Mouse (Mus musculus) macrophage (primary cell): ENCODE measurements around the gene Ubl3. TPM values are rescaled to one million over a fixed set of nuclear protein-coding genes. Genes with fewer than 3 reads are reported as not detected.

Experiments used
- H3K27ac ChIP-seq: fragments of 350-480 bp; formaldehyde crosslinking; 2 replicates; pipeline ENCODE4 v1.9.0; 2021
- H3K36me3 ChIP-seq: fragments of 350-480 bp; formaldehyde crosslinking; 2 replicates; pipeline ENCODE4 v1.9.0; 2021; ENCODE audit errors: inconsistent target
- H3K4me3 ChIP-seq: fragments of 350-480 bp; formaldehyde crosslinking; 2 replicates; pipeline ENCODE4 v1.9.0; 2021; ENCODE audit errors: inconsistent target
- H3K79me2 ChIP-seq: fragments of 350-480 bp; formaldehyde crosslinking; 2 replicates; pipeline ENCODE4 v1.9.0; 2021; ENCODE audit errors: inconsistent target
- WGBS: methylation state at CpG from one replicate; pipeline ENCODE4 v1.1.7; 2026; ENCODE audit warnings: inconsistent platforms; ENCODE audit not compliant: missing documents; 5-methylcytosine and 5-hydroxymethylcytosine counted together
- polyA plus RNA-seq: library from polyadenylated mRNA; stranded (reverse); fragments of 250-400 nt; gene quantifications from 3 replicates; pipeline ENCODE4 v1.2.4, GENCODE M21; 2018; ENCODE audit warnings: inconsistent platforms

Gene Ubl3
- polyA plus RNA-seq, 1 experiment from 2014 or later: 142 TPM

DNA sequence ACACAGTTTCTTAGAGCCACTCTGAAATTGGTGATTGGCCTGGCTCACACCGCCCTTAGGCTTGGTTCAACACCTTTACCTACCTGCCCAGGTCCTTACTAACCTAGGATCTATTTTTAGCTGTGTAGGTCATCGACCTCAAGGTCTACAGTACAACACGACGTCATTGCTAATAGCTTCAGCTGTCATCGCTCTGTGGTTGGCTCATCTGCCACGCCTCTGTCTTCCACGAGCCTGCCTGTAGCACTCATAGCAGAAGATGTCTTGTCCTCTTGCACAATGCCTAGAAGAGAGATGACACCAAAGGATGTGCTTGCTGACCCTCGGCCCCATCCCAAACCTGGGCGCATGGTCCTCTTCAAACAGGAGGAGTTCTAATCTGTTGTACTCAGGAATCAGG is 24.7 kb upstream of the Ubl3 start:
- Histone ChIP-seq H3K36me3 (no peaks in the 10 kb centered on the region), H3K27ac (no peak overlapping the region), H3K4me3 (no peak overlapping the region), H3K79me2 (no peaks in the 10 kb centered on the region)
- WGBS: 86% methylated on average over 9 of the region's 9 CpGs

- H3K79me2 ChIP-seq: no peaks in the 10 kb centered on the region
- H3K4me3 ChIP-seq: no peak overlapping the region
- 84% methylated on average over 5 of the region's 5 CpGs for WGBS
- H3K36me3 ChIP-seq: no peaks in the 10 kb centered on the region
- H3K27ac ChIP-seq: no peak overlapping the region
These were observed 22.6 kb upstream of the Ubl3 start for GRCm38 (mm10) chr5:148575163-148575562.

DNA sequence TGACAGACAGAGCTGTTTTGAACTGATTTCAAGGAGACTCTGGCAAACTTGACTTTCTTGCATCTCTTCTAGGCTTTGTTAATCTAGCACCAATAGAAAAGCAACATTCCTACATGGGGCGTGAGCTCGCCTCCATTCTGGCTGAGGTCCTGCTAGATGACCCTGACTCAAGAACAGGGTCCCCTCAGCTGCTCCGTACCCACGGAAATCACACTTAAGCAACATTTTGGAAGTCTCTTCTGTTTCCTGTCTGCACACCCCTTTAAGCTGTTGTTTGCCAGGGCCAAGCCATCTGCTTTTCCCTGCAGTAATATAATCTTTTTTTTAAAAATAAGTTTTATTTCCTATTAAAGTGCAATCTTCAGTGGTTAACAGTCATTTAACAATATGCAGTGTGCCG is 20.1 kb upstream of the Ubl3 start:
- H3K27ac ChIP-seq: no peak overlapping the region
- no peak overlapping the region for H3K4me3 ChIP-seq
- no peaks in the 10 kb centered on the region for H3K79me2 ChIP-seq
- WGBS: 91% methylated on average over 5 of the region's 5 CpGs
- H3K36me3 ChIP-seq: no peaks in the 10 kb centered on the region

- H3K4me3 ChIP-seq: no peak overlapping the region
- H3K36me3 ChIP-seq: no peaks in the 10 kb centered on the region
- H3K79me2 ChIP-seq: no peaks in the 10 kb centered on the region
- H3K27ac ChIP-seq: no peak overlapping the region
- WGBS: 94% methylated on average over 14 of the region's 14 CpGs
These were observed 18.1 kb upstream of the Ubl3 start for GRCm38 (mm10) chr5:148570571-148571304.

- H3K79me2 ChIP-seq: no peaks in the 10 kb centered on the region
- H3K27ac ChIP-seq: no peak overlapping the region
- no peak overlapping the region for H3K4me3 ChIP-seq
- WGBS: 90% methylated on average over 13 of the region's 13 CpGs
- H3K36me3 ChIP-seq: no peaks in the 10 kb centered on the region
These were observed 16.9 kb upstream of the Ubl3 start for GRCm38 (mm10) chr5:148569444-148569843.

- Histone ChIP-seq H3K79me2 (no peaks in the 10 kb centered on the region), H3K4me3 (no peak overlapping the region), H3K36me3 (no peaks in the 10 kb centered on the region), H3K27ac (no peak overlapping the region)
- WGBS: 87% methylated on average over 6 of the region's 6 CpGs
These were observed 13.0 kb upstream of the Ubl3 start for GRCm38 (mm10) chr5:148565636-148566035.

GRCm38 (mm10) chr5:148564073-148564472 is 11.5 kb upstream of the Ubl3 start:
- Histone ChIP-seq H3K27ac (no peak overlapping the region), H3K36me3 (no peaks in the 10 kb centered on the region), H3K4me3 (no peak overlapping the region), H3K79me2 (no peaks in the 10 kb centered on the region)
- WGBS: 89% methylated on average over 3 of the region's 3 CpGs

DNA sequence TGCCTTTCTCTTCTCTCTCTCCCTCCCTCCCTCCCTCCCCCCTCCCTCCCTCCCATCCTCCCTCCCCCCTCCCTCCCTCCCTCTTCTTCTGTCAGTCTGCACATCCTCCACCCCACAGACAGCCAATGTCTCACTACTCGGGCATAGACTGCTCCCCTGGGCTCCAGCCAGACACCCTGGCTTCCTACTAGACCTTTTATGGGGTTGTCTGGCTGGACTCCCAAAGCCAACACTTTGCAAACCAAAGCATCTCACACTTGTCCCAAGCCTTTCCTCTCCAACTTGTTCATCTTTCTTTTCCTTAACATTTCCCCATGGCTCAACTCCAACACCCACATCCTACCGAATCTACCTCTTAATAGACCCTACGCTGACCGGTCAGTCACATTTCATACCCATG is 10.7 kb upstream of the Ubl3 start:
- WGBS: 68% methylated on average over 4 of the region's 4 CpGs
- no peaks in the 10 kb centered on the region for H3K79me2 ChIP-seq
- no peak overlapping the region for H3K27ac ChIP-seq
- no peak overlapping the region for H3K4me3 ChIP-seq
- H3K36me3 ChIP-seq: no peaks in the 10 kb centered on the region

GRCm38 (mm10) chr5:148562235-148562634 is 9.6 kb upstream of the Ubl3 start:
- no peak overlapping the region for H3K4me3 ChIP-seq
- WGBS: 86% methylated on average over 8 of the region's 8 CpGs
- H3K79me2 ChIP-seq: no peaks in the 10 kb centered on the region
- H3K27ac ChIP-seq: no peak overlapping the region
- no peaks in the 10 kb centered on the region for H3K36me3 ChIP-seq

DNA sequence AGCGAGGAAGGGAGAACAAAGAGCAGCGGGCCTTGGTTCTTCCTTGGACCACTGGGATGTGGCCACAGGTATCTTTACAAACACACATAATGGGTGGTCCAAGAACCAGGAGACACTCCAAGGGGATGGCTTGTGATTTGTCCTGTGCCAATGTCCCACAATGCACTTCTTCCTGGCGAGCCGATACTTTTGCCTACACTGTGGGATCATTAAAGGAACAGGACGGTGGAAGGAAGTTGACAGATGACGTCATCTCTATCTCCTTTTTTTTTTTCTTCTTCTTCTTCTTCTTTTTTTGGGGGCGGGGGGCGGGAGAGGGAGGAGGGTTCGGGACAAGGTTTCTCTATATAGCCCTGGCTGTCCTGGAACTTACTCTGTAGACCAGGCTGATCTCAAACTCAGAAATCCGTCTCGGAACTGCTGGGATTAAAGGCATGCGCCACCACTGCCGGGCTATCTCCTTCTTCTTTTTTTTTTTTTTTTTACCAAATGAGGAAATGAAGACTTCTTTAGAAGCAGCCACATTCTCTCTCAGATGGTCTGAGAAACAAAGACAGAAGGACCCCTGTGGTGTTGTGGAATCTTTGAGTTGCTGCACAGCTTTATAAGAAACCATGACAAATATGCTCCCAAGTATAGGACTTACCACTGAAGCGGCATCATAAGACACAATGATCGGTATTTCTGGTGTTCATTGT is 6.8 kb upstream of the Ubl3 start:
- WGBS: 42% methylated on average over 13 of the region's 15 CpGs
- H3K27ac ChIP-seq: peak overlapping the region; percentile 36
- H3K36me3 ChIP-seq: no peaks in the 10 kb centered on the region
- no peaks in the 10 kb centered on the region for H3K79me2 ChIP-seq
- no peak overlapping the region for H3K4me3 ChIP-seq

DNA sequence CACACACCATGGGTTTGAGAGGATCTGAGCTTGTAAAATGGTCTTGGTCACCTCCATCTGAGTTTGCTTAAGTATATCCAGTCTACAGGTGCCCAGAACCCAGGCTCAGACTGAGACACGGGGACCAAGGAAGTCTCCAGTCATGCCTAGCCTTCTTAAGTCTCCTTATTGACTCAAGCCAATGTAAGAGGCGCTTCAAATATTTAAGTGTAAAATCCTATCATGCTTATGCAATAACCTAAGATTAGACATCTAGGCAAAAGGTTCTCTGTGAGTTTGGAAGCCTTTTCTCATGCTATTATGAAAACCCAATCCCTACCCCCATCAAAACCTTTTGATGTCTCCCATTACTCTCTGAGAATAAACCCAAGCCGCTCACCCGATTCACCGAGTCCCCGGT is 5.9 kb upstream of the Ubl3 start:
- H3K79me2 ChIP-seq: no peaks in the 10 kb centered on the region
- H3K4me3 ChIP-seq: no peak overlapping the region
- WGBS: 95% methylated on average over 6 of the region's 6 CpGs
- H3K36me3 ChIP-seq: no peaks in the 10 kb centered on the region
- H3K27ac ChIP-seq: no peak overlapping the region

DNA sequence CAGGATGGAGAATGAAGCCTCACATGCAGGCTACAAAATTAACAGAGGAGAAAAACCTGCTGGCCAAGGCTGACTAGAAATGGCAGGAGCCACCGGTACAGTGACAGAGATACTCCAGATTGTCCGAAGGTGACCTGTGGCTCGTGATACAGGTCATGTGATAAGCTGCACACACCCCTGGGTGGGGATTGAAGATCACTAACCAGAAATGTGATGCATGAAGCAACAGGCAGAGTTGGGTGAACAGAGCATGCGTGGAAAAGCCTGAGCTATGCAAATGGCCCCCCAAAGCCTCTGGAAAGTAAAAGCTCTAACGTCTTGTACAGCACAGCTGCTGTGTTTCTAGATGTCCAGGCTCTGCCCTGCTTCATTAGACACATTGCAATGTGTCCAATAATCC is 3.9 kb upstream of the Ubl3 start:
- WGBS: 97% methylated on average over 5 of the region's 5 CpGs
- Histone ChIP-seq H3K79me2 (no peaks in the 10 kb centered on the region), H3K4me3 (no peak overlapping the region), H3K27ac (no peak overlapping the region), H3K36me3 (no peaks in the 10 kb centered on the region)

- peak overlapping the region; percentile 53 for H3K27ac ChIP-seq
- H3K79me2 ChIP-seq: peaks cover 13% of the 10 kb centered on the region
- 79% methylated on average over 10 of the region's 10 CpGs for WGBS
- H3K4me3 ChIP-seq: no peak overlapping the region
- no peaks in the 10 kb centered on the region for H3K36me3 ChIP-seq
These were observed 2.6 kb upstream of the Ubl3 start for GRCm38 (mm10) chr5:148555156-148555555.

GRCm38 (mm10) chr5:148554701-148555100 is 2.1 kb upstream of the Ubl3 start:
- Histone ChIP-seq H3K36me3 (no peaks in the 10 kb centered on the region), H3K79me2 (peaks cover 18% of the 10 kb centered on the region), H3K4me3 (no peak overlapping the region), H3K27ac (peak overlapping the region; percentile 53)
- whole genome bisulfite sequencing: 7% methylated on average over 16 of the region's 16 CpGs

DNA sequence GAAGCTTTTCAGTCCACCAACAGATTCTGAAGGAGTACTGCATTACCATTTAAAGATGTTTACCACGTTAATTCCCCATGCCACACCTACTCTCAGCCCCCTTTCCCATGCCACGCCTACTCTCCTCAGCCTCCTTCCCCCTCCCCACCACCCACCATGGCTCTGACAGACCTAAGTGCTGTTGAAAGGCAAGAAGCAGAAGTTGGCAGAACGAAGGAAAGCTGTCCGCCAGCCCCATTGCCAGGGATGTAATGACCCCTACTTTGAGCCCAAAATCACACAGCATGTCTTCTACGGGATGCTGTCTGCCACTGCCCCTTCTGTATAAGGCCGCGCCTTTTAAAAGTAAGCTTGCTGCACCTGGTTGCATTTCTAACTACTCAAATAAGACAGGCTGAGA is 1.7 kb upstream of the Ubl3 start:
- Histone ChIP-seq H3K36me3 (no peaks in the 10 kb centered on the region), H3K27ac (peak overlapping the region; percentile 53), H3K4me3 (no peak overlapping the region), H3K79me2 (peaks cover 22% of the 10 kb centered on the region)
- WGBS: 18% methylated on average over 7 of the region's 7 CpGs
